In genomic region chr19:41317315-41318095, GRCm38 (mm10) we compare ENCODE assay signal across 7 mouse cellular contexts. TPM values are rescaled to one million over a fixed set of nuclear protein-coding genes. Genes with fewer than 3 reads are reported as not detected.
DNase-seq lines count a peak whose midpoint lies in the region; ATAC-seq lines count a peak whose summit lies in the region.

No protein-coding gene starts in this region.

- H3K36me3 ChIP-seq in forebrain, embryonic 15.5 days, result no peaks in the 10 kb centered on the region

- H3K9ac ChIP-seq in forebrain, embryonic 15.5 days (replicated peaks), result no peak overlapping the region

- peak; percentile 80; the same call in 1 of the 2 replicates for ATAC-seq in forebrain, embryonic 15.5 days (replicated peaks)

- no peaks in the 10 kb centered on the region for H3K27me3 ChIP-seq in forebrain, embryonic 15.5 days

- no peaks in the 10 kb centered on the region for H3K9me3 ChIP-seq in forebrain, embryonic 15.5 days

- no peak overlapping the region for H3K27ac ChIP-seq in forebrain, embryonic 15.5 days (replicated peaks)

- no peak overlapping the region; the same call in 1 of the 2 replicates for H3K4me2 ChIP-seq in forebrain, embryonic 15.5 days (replicated peaks)

- H3K4me1 ChIP-seq in forebrain, embryonic 15.5 days, result peaks cover 4% of the 10 kb centered on the region

- H3K4me3 ChIP-seq in forebrain, embryonic 15.5 days, result no peak overlapping the region

- 22% methylated on average over 11 of the region's 11 CpGs for WGBS in forebrain, embryonic 15.5 days

- DNase-seq in 416B (ENCODE audit: low read depth), result peak; percentile 75
- peak; percentile 80 for DNase-seq in CD4-positive, CD25-positive, alpha-beta regulatory T cell, adult 2 months (ENCODE audit: low read depth, low spot score)
- peak; percentile 26 for DNase-seq in c-Kit-positive CD71-positive TER-119-positive erythroid progenitor cells, embryonic 14.5 days (ENCODE audit: low spot score)
- peak; percentile 29 to 75 for DNase-seq in kidney, postnatal 36 days
- peak; percentile 35 to 65 for DNase-seq in lung, postnatal 4 days
- DNase-seq in right cerebral cortex, adult 2 months (ENCODE audit: low spot score in 2 of 2), result peak; percentile 58 to 71

RNA-seq across cellular contexts. Expression of gene Tm9sf3, which starts 53.7 kb away (rescaled TPM):
- 92.2 and 96.3 TPM in 2 replicates for polyA plus RNA-seq in forebrain, embryonic 15.5 days (2015; fragmentation: Nextera tagmentation; extraction: Ambion mirVana)

Comparison
In these comparisons a context has a peak if more than half of its experiments do, and no peak if none do; other contexts are left out.
1. DNase-seq: peak in every context shown above with its lines; median percentile 80 in CD4-positive, CD25-positive, alpha-beta regulatory T cell, adult 2 months; 75 in 416B; 64 in right cerebral cortex, adult 2 months; 52 in kidney, postnatal 36 days; 50 in lung, postnatal 4 days; 26 in c-Kit-positive CD71-positive TER-119-positive erythroid progenitor cells, embryonic 14.5 days.